Mouse (Mus musculus) liver, embryonic 14.5 days (tissue): ENCODE data around the gene Vav2.

Experiments used
- CTCF ChIP-seq: IDR thresholded peaks from 2 replicates; pipeline ENCODE4 v1.5.1; 2016; ENCODE audit warnings: antibody characterized with exemption, low read depth, control low read depth
- EP300 ChIP-seq: IDR thresholded peaks from 2 replicates; pipeline ENCODE4 v1.6.1; 2016; ENCODE audit warnings: antibody characterized with exemption, low read depth

GRCm38 (mm10) chr2:27312500-27312899 lies 114.3 kb downstream of the Vav2 start:
- TF ChIP-seq CTCF (no peak), EP300 (no peak)
